Mouse (Mus musculus) liver, embryonic 13.5 days (tissue): ENCODE data around the gene Zfp141. TPM values are rescaled to one million over a fixed set of nuclear protein-coding genes. Genes with fewer than 3 reads are reported as not detected.
"Not testable (repeated sequence)": the region's sequence is repeated elsewhere in the genome, so short reads cannot be mapped to it uniquely, and the experiment has no call there.

ENCODE experiments used
- ATAC-seq: fragments of 200-750 bp; cut with Nextera tagmentation; 2 replicates; pipeline ENCODE4 v1.8.0; 2017; ENCODE audit warnings: low read depth, mild to moderate bottlenecking, moderate number of reproducible peaks, moderate library complexity
- DNase-seq: peaks from one replicate; pipeline ENCODE4 v3.0.0; 2022
- H3K27ac ChIP-seq: fragments of 300-500 bp; sonication (generic); 2 replicates; pipeline ENCODE4 v1.5.1; 2015; ENCODE audit warnings: moderate library complexity, mild to moderate bottlenecking, inconsistent platforms
- H3K27me3 ChIP-seq: fragments of 300-500 bp; sonication (generic); 2 replicates; pipeline ENCODE4 v1.6.1; 2015; ENCODE audit warnings: mild to moderate bottlenecking, inconsistent platforms
- H3K36me3 ChIP-seq: fragments of 300-500 bp; sonication (generic); 2 replicates; pipeline ENCODE4 v1.6.1; 2015; ENCODE audit warnings: mild to moderate bottlenecking, inconsistent platforms
- H3K4me1 ChIP-seq: fragments of 300-500 bp; sonication (generic); replicated peaks from 2 replicates; pipeline ENCODE4 v1.6.1; 2015; ENCODE audit warnings: inconsistent platforms
- H3K4me2 ChIP-seq: fragments of 300-500 bp; sonication (generic); 2 replicates; pipeline ENCODE4 v1.6.1; 2015; ENCODE audit warnings: inconsistent platforms, mild to moderate bottlenecking, moderate library complexity
- H3K4me3 ChIP-seq: fragments of 300-500 bp; sonication (generic); replicated peaks from 2 replicates; pipeline ENCODE4 v1.5.1; 2015; ENCODE audit warnings: mild to moderate bottlenecking, inconsistent platforms
- H3K9ac ChIP-seq: fragments of 300-500 bp; sonication (generic); 2 replicates; pipeline ENCODE4 v1.6.1; 2015; ENCODE audit warnings: mild to moderate bottlenecking, inconsistent platforms
- H3K9me3 ChIP-seq: fragments of 300-500 bp; sonication (generic); replicated peaks from 2 replicates; pipeline ENCODE4 v1.6.1; 2016; ENCODE audit warnings: inconsistent platforms
- WGBS: fragments of 180-500 bp; shearing (Covaris S2); methylation state at CpG from one replicate; pipeline ENCODE4 v1.1.7; 2015; ENCODE audit not compliant: insufficient replicate concordance; 5-methylcytosine and 5-hydroxymethylcytosine counted together
- polyA plus RNA-seq: library from polyadenylated mRNA; unstranded; fragments of >200 nt; fragmentation: Nextera tagmentation; extraction: Ambion mirVana; gene quantifications from 2 replicates; pipeline ENCODE4 v1.2.1, GENCODE M21; 2015

Gene Zfp141
- polyA plus RNA-seq, result 3.6 and 4.5 TPM in 2 replicates

DNA sequence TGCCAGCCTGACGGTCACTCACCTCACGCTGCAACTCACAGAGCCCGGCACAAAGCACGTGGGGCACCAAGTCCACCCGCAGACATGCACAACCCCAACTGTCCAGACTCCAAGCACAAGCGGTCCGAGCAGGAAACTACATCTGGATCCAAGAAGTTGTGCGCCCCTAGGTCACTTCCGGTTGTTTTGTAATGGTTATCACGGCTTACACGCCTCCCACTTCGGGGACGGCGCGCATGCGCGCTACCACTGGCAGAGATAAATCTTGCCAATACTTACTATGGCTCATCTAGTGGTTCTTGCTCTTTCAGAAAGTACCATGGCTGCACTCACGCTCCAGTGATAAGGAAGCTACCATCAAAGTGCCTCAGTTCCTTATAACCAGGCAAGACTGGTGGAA lies at the start of gene Zfp141:
TSS of gene Zfp141 (minus strand) at position 153 of the 400 bp plus-strand sequence.
- H3K4me3 ChIP-seq, result peak within 1 kb of the TSS; percentile 71
- peak within 1 kb of the TSS; percentile 39; the same call in 1 of the 2 replicates for H3K27ac ChIP-seq
- H3K4me1 ChIP-seq, H3K27me3 ChIP-seq, H3K36me3 ChIP-seq, H3K9me3 ChIP-seq: not testable (repeated sequence)
- peak; percentile 72 for DNase-seq
- under 1% methylated on average over 18 of the region's 18 CpGs for WGBS
- H3K4me2 ChIP-seq, result peak within 1 kb of the TSS; percentile 70
- peak within 1 kb of the TSS; percentile 76 for H3K9ac ChIP-seq
- ATAC-seq, result peak; percentile 94

DNA sequence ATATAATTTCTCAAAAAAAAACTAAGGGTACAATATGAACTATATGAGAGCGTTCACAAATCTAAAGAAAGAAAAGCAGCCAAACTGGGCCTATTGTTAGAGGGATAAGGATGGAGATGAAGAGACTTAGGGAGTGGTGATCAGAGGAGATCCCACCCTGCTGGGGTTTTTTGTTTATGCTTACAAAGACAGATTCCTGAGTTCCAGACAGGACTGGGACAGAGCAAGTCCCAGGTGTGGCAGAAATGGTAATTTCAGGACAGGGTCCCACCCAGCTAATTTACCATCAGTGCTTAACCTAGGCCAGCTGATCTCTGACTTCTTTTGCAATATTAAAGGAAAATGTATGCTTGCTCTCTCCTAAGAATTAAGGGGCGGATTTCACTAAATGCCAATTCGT lies 46.2 kb upstream of the Zfp141 start:
- H3K36me3 ChIP-seq, result no peaks in the 10 kb centered on the region
- H3K9me3 ChIP-seq, result 0 out of 2 replicates have a peak, but pooled peaks cover 2% of the 10 kb centered on the region
- H3K4me2 ChIP-seq, result no peak overlapping the region
- no peak overlapping the region for H3K4me3 ChIP-seq
- no peaks in the 10 kb centered on the region for H3K4me1 ChIP-seq
- H3K27ac ChIP-seq, result no peak overlapping the region
- H3K27me3 ChIP-seq, result no peaks in the 10 kb centered on the region
- H3K9ac ChIP-seq, result no peak overlapping the region
- ATAC-seq (no peak), DNase-seq (no peak)
- 59% methylated on average over 3 of the region's 3 CpGs for WGBS

DNA sequence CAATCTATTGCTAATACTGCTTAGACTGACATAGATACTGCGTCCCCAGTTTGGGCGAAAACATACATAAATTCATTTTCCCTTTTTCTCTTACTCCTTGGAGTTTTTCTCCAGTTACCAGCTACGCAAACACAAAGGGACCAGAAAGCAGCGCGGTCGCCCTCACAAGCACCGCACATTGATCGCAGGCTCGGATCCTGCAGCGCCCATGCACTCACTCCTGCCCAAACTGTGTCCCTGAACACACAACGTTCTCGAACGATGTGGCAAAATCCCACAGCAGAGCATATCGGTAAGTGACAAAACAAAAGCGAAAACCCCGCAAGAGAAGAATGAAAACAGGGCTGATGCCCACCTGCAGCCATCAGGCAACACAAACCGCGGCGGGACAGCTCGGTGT lies 354 bp downstream of the Zfp141 start:
- peak; percentile 72 for ATAC-seq
- WGBS, result under 1% methylated on average over 20 of the region's 20 CpGs
- no peak for DNase-seq

DNA sequence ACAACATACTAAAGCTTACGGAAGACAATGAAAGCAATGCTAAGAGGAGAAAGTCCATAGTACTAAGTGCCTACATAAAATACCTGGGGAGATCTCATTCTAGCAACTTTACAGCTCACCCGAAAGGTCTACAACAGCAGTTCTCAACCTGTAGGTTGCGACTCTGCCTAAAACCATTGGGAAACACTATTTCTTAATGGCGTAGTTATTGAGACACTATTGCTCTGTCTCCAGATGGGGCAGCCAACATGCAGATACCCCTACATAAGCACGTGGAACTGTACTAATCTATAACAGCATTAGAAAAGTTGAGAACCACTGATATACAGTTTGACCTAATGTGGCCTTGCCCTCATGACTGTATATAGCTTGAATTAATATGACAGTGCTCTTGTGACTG lies 7.3 kb downstream of the Zfp141 start:
- Histone ChIP-seq H3K36me3 (peaks cover 23% of the 10 kb centered on the region), H3K4me2 (no peak overlapping the region), H3K4me3 (no peak overlapping the region), H3K27ac (no peak overlapping the region), H3K9me3 (no peaks in the 10 kb centered on the region), H3K4me1 (no peaks in the 10 kb centered on the region), H3K27me3 (no peaks in the 10 kb centered on the region), H3K9ac (no peak overlapping the region)
- ATAC-seq, result no peak
- WGBS, result 81% methylated on average over 5 of the region's 5 CpGs
- DNase-seq, result no peak

More for the DNA sequence above, 354 bp downstream of the Zfp141 start:
- Histone ChIP-seq H3K4me3 (peak overlapping the region; percentile 71), H3K4me2 (peak overlapping the region; percentile 70), H3K27ac (peak overlapping the region; percentile 39; the same call in 1 of the 2 replicates), H3K9me3 (no peaks in the 10 kb centered on the region), H3K27me3 (no peaks in the 10 kb centered on the region), H3K9ac (peak overlapping the region; percentile 76), H3K4me1 (peaks cover 3% of the 10 kb centered on the region), H3K36me3 (peaks cover 7% of the 10 kb centered on the region)

DNA sequence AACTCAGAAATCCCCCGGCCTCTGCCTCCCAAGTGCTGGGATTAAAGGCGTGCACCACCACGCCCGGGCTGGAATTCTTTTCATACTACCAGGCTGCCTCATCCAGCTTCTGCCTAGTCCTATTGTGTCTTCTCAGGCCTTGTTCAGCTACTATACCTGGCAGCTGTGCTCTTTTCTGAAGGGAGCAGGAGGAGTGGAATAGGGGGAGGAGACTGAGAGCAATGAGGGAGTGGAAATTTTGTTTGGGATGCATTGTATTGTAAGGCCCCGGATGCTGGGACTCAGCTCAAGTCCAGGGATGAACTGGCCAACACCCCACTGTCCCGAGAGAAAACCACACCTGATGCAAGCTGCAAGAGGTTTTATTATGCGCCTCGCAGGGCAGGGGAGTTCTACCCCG lies 8.2 kb downstream of the Zfp141 start:
- ATAC-seq (no peak), DNase-seq (no peak)
- no peak overlapping the region for H3K27ac ChIP-seq
- no peak overlapping the region for H3K4me2 ChIP-seq
- 79% methylated on average over 9 of the region's 9 CpGs for WGBS
- no peak overlapping the region for H3K9ac ChIP-seq
- no peak overlapping the region for H3K4me3 ChIP-seq
- H3K36me3 ChIP-seq, result peaks cover 23% of the 10 kb centered on the region
- no peaks in the 10 kb centered on the region for H3K9me3 ChIP-seq
- no peaks in the 10 kb centered on the region for H3K4me1 ChIP-seq
- no peaks in the 10 kb centered on the region for H3K27me3 ChIP-seq

DNA sequence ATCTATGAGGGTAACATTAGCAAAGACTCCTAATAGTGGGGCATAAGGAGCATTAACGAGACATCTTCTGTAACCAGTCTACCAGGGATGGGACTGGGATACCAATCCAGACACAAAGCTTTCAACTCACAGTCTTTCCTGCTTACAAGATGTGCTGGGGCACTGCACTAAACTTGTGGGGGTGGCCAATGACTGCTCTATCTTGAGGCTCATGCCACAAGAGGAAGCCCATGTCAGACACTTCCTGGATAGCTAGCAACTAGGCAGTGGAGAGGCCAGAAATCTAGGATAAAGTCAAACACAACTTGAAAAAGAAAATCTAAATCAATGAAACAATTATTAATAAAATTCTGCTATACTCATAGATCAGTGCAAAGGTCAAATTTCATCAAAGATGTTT lies 9.3 kb downstream of the Zfp141 start:
- Histone ChIP-seq H3K9ac (no peak overlapping the region), H3K9me3 (no peaks in the 10 kb centered on the region), H3K27me3 (no peaks in the 10 kb centered on the region), H3K27ac (no peak overlapping the region), H3K4me3 (no peak overlapping the region), H3K4me2 (no peak overlapping the region), H3K36me3 (peaks cover 23% of the 10 kb centered on the region), H3K4me1 (no peaks in the 10 kb centered on the region)
- no peak for DNase-seq
- WGBS, result 62% methylated on average over 1 of the region's 1 CpGs
- ATAC-seq, result no peak

DNA sequence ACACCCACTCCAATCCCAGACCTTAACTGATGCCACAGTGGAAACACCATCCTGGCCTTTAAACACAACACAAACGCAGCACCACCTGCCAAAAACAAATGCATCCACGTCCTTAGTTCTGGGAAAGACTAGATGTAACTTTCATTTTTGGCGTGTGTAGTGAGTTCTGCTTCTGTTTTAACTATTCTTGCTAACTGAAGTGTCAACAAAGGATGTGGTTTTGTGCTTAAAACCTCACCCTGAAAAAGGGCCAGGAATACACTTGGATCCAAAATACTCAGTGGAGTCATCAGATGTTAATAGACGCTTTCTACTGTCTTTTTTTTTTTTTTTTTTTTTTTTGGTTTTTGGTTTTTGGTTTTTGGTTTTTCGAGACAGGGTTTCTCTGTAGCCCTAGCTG lies 14.7 kb downstream of the Zfp141 start:
- no peak for DNase-seq
- Histone ChIP-seq H3K9me3 (no peaks in the 10 kb centered on the region), H3K4me2 (no peak overlapping the region), H3K4me3 (no peak overlapping the region), H3K27ac (no peak overlapping the region), H3K4me1 (no peaks in the 10 kb centered on the region), H3K9ac (no peak overlapping the region), H3K36me3 (peaks cover 21% of the 10 kb centered on the region), H3K27me3 (no peaks in the 10 kb centered on the region)
- ATAC-seq, result no peak
- WGBS, result 58% methylated on average over 5 of the region's 5 CpGs

DNA sequence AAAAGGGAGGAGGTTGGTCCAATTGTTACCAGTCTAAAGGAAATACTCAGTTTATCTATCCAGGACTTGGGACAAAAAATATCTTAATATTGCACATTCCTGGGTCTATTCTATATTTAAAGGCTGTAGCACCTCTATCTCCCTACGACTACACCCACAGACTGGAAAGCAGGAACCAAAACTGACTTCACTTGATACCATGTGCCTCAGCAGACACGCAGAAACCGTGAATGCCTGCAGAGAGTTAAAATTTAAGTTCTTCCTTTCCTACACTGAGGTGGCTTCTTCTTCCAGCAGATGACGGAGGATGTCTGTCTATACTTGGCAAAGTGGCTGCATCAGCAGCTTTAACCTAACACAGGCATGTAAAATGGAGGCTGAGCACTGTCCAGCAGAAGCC lies 15.2 kb downstream of the Zfp141 start:
- Histone ChIP-seq H3K9me3 (no peaks in the 10 kb centered on the region), H3K27ac (no peak overlapping the region), H3K36me3 (peaks cover 18% of the 10 kb centered on the region), H3K4me3 (no peak overlapping the region), H3K27me3 (no peaks in the 10 kb centered on the region), H3K9ac (no peak overlapping the region), H3K4me1 (no peaks in the 10 kb centered on the region), H3K4me2 (no peak overlapping the region)
- DNase-seq (no peak), ATAC-seq (no peak)
- 75% methylated on average over 4 of the region's 4 CpGs for WGBS

DNA sequence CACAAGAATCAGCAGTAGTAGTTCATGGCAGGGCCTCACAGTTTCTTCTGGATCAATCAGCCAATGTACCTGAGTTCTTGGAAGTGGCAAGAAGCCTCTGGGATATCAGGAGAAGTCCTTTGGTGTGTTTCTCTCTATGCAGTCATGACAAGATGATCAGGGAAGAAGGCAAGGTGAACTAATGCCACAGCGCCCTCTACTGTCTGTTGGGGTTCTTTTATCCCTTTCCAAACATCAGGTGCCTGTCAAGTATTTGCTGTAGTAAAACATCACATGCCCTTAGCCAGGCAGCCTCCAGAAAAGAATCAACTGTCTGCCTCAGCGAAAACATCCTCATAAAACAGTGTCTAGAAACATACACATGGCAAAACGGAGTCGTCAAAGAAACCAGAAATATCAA lies 50.9 kb downstream of the Zfp141 start:
- WGBS, result 45% methylated on average over 4 of the region's 4 CpGs
- Histone ChIP-seq H3K9me3 (0 out of 2 replicates have a peak, but pooled peaks cover 3% of the 10 kb centered on the region), H3K27ac (no peak overlapping the region), H3K4me2 (no peak overlapping the region), H3K27me3 (no peaks in the 10 kb centered on the region), H3K9ac (no peak overlapping the region), H3K36me3 (no peaks in the 10 kb centered on the region), H3K4me3 (no peak overlapping the region), H3K4me1 (no peaks in the 10 kb centered on the region)
- DNase-seq, result no peak
- no peak for ATAC-seq

DNA sequence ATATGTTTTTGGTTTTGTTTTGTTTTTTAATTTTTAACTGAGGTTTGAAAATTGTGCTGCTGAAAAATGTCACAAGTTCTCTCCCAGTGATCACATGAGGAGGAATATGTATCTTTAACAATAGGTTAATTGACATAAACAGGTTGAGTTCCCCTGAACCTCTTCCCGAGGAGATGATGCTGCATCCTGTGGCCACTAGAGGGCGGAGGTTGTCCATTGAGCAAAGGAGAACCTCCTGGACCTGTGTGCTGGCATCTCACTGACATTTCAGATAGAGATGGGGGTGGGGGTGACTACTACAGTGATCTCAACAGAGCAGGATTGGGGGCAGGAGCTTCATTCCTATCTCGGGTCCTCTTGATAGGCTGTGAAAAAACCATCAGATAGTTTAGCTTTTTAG lies 54.9 kb downstream of the Zfp141 start:
- H3K4me1 ChIP-seq, result no peaks in the 10 kb centered on the region
- no peak overlapping the region for H3K9ac ChIP-seq
- no peak for ATAC-seq
- H3K4me3 ChIP-seq, result no peak overlapping the region
- H3K27me3 ChIP-seq, result no peaks in the 10 kb centered on the region
- H3K27ac ChIP-seq, result no peak overlapping the region
- 0 out of 2 replicates have a peak, but pooled peaks cover 9% of the 10 kb centered on the region for H3K9me3 ChIP-seq
- no peak for DNase-seq
- no peaks in the 10 kb centered on the region for H3K36me3 ChIP-seq
- H3K4me2 ChIP-seq, result no peak overlapping the region
- WGBS, result 11% methylated on average over 3 of the region's 3 CpGs

DNA sequence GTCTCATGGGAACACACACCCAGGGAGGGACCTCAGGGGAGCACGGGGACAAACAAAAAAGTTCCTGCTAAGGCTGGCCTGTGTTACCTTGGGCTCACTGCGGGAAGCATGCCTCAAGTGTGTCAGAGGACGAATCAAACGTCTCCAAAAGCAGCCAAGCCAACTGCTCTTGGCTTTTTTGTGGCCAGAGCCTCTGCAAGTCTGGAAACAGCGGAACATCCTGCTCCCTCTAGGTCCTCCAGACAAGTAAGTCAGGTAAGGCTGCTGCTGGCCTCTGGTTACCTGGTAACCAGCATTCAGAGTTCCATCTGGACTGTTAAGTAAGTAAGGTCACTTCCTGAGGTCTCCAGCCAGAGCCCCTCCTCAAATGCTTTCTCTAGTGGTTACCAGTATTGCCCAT lies 57.7 kb downstream of the Zfp141 start, which contains the start of gene 4933421I07Rik:
TSS of gene 4933421I07Rik (minus strand) at position 271 of the 400 bp plus-strand sequence.
- Histone ChIP-seq H3K4me3 (no peak within 1 kb of the TSS), H3K36me3 (no peaks in the 10 kb centered on the region), H3K4me2 (no peak within 1 kb of the TSS), H3K9ac (no peak within 1 kb of the TSS), H3K27me3 (no peaks in the 10 kb centered on the region), H3K27ac (no peak within 1 kb of the TSS), H3K9me3 (0 out of 2 replicates have a peak, but pooled peaks cover 11% of the 10 kb centered on the region), H3K4me1 (no peaks in the 10 kb centered on the region)
- WGBS, result 51% methylated on average over 5 of the region's 5 CpGs
- ATAC-seq, result no peak
- DNase-seq, result no peak

DNA sequence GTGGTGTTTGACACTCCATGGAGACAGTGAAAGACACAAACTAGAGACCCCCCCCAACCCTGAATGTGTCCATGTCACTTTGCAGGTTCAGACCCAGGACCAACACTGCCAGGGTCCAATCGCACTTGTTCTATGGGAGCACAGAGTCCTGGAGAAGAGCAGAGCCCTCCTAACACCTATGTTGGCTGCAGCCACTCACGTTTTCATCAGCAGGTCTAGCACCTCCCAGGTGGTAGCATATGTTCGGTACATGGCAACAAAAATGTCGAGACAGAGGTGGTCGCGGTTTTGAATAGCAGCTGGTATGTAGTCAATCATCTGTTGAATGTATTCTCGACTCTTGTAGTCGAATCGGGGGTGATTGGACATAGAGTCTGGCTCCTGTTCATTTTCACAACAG lies 58.2 kb downstream of the Zfp141 start:
- no peak for ATAC-seq
- H3K27me3 ChIP-seq, result no peaks in the 10 kb centered on the region

More for the DNA sequence above, 58.2 kb downstream of the Zfp141 start:
- Histone ChIP-seq H3K36me3 (no peaks in the 10 kb centered on the region), H3K4me2 (no peak overlapping the region), H3K9me3 (0 out of 2 replicates have a peak, but pooled peaks cover 11% of the 10 kb centered on the region), H3K9ac (no peak overlapping the region), H3K4me1 (no peaks in the 10 kb centered on the region), H3K27ac (no peak overlapping the region), H3K4me3 (no peak overlapping the region)
- no peak for DNase-seq
- WGBS, result 70% methylated on average over 9 of the region's 9 CpGs
